16 mouse cellular contexts compared by ENCODE assay signal in genomic region chr5:136955622-136956021, GRCm38 (mm10). TPM values are rescaled to one million over a fixed set of nuclear protein-coding genes. Genes with fewer than 3 reads are reported as not detected.
"Had no signal": no experiment of that assay in that cellular context is flagged by ENCODE, and none has a peak within 500 bp of the region (broad histone marks: within the 10 kb centered on the region; RNA-seq: fewer than 3 reads in every experiment).

No protein-coding gene starts in this region.

- H3K27me3 ChIP-seq: limb, embryonic 12.5 days; limb, embryonic 15.5 days; liver, embryonic 13.5 days; midbrain, embryonic 12.5 days; midbrain, embryonic 15.5 days; neural tube, embryonic 13.5 days had no signal

- H3K4me2 ChIP-seq: limb, embryonic 12.5 days; limb, embryonic 15.5 days; liver, embryonic 13.5 days; lung, embryonic 14.5 days; midbrain, embryonic 12.5 days; neural tube, embryonic 13.5 days had no signal

- DNase-seq: kidney, adult 8-10 months; layer of hippocampus, postnatal 36 days; left cerebral cortex, postnatal 4 days; liver, embryonic 13.5 days; lung, embryonic 14.5 days; thymus, adult 18-20 months had no signal

- ATAC-seq: intestine, postnatal 0 days; lung, postnatal 0 days; midbrain, embryonic 15.5 days had no signal

- H3K36me3 ChIP-seq: midbrain, embryonic 15.5 days had no signal

- H3K9ac ChIP-seq: limb, embryonic 12.5 days; limb, embryonic 15.5 days; liver, embryonic 13.5 days; lung, embryonic 14.5 days; midbrain, embryonic 12.5 days; midbrain, embryonic 15.5 days; neural tube, embryonic 13.5 days had no signal

- H3K27ac ChIP-seq: kidney, postnatal 0 days; limb, embryonic 12.5 days; limb, embryonic 15.5 days; liver, embryonic 13.5 days; macrophage; midbrain, embryonic 12.5 days; midbrain, embryonic 15.5 days; neural tube, embryonic 13.5 days had no signal

- H3K9me3 ChIP-seq: limb, embryonic 12.5 days; limb, embryonic 15.5 days; liver, embryonic 13.5 days; midbrain, embryonic 12.5 days; midbrain, embryonic 15.5 days; neural tube, embryonic 13.5 days had no signal

- H3K4me3 ChIP-seq: limb, embryonic 12.5 days; limb, embryonic 15.5 days; liver, embryonic 13.5 days; midbrain, embryonic 12.5 days; midbrain, embryonic 15.5 days; neural tube, embryonic 13.5 days had no signal

RNA-seq across cellular contexts. Expression of gene Cldn15, which starts 10.8 kb away (rescaled TPM):
- total RNA-seq: layer of hippocampus, postnatal 10 days had no signal
- polyA plus RNA-seq: macrophage had no signal
